Mouse (Mus musculus) urinary bladder, adult 2 months (tissue): ENCODE data around the gene Mon1b. TPM values are rescaled to one million over a fixed set of nuclear protein-coding genes. Genes with fewer than 3 reads are reported as not detected.

Source experiments
- DNase-seq: peaks from one replicate; pipeline ENCODE4 v3.0.0; 2022; ENCODE audit warnings: low spot score
- polyA plus RNA-seq: library from polyadenylated mRNA; depleted of rRNA; stranded (reverse); fragments of >200 nt; gene quantifications from 2 replicates; pipeline ENCODE4 v1.2.3, GENCODE M21; 2012; rRNA removed

Gene Mon1b
- polyA plus RNA-seq, 1 experiment = 3.9 TPM

DNA sequence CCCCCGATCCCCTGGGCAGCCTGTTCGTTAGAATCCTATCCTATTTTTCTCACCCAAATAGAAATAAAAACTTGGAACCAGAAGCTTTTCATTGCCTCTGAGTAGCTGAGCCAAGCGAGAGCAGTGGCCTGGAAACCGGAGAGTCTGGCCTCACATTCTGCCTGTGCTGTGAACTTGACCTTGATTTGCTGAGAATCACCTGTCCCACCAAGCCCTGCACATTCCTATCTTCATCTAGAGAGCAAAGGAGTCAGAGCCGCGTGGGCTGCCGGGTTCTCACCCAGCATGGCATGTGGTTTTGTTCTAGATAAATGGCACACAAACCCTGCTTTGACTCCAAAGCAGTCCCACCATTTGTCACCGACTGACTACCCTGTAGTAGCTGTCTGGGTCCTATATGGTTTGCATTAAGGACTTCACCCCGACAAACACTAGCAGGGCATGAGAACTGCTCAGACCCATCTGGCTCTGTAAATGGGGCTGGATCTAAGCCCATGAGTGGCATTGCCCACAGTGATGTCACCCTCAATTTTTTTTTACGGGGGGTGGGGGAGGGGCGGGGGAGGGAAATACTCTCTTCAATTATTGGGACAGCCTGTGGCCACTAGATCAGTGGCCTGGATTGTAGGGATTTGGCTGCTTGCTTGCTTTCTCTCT is 37.3 kb downstream of the Mon1b start:
- DNase-seq = no peak

DNA sequence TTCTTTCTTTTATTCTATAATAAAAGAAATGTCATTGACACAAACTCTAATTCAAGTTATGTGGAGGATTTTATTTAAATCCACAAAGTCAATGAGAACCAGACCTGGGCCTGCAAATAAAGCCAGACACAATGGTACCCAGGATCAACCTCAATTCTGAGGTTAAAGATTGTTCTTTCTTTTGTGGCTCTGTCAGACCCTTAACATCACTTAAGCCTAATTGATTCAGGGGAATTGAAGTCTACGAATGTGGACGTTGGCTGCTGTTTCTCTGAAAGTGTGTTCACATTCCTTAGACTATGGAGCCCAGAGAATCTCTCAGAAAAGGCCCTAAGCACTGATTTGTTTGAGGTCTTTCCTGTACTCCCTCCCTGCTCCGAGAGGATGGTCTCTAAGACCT is 37.9 kb downstream of the Mon1b start:
- DNase-seq = no peak

DNA sequence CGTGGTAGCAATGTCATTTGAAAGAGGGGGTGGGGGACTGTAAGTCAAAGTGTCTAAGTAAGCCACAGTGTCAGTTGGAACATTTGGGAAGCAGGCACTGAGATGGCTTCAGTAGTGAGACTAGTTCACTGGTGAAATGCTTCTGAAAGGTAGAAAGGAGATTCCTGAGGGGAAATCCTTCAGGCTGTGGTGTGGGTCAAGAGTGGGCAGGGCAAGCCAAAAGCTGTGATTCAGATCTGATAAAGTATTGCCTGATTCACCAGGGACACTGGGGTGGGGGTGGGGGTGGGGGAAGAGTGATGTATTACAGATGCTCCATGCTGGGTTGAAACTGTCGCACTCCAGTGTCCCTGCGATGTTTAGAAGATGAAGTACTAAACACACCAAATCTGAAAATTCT is 39.2 kb downstream of the Mon1b start:
- no peak for DNase-seq

DNA sequence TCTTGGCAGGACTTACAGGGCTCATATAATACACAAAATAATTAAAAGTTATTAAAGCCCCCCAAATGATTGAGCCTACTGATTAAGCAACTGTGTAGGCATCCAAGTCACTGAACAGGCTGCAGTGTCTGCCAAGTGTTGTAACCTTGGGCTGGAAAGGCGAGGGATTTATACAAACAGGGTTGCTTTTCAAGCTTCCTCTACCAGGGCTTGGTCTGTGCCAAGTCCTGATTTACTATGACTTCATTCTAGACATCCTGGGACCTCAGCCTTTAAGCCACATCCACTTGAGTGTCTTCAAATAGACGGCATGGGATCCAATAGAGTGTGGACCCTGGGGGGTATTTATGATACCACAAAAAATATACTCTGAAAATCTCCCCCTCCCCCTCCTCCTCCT is 39.9 kb downstream of the Mon1b start:
- DNase-seq = no peak

DNA sequence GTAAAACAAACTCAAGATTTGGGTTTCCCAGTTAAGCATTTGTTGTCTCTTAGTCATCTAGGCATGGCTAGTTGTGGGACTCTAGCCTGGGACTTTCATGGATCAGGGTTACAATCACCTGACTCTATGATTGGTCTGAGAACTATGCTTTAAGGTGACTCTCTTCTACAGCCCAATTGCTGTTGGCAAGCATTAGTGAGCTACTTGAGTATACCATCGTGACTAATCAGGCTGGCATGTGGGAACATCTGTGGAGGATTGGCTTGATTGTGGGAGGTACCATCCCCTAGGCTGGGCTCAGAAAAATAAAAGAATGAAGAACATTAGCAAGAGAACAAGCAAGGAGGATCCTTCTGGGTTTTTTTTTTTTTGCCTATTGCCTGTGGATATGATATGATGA is 41.4 kb downstream of the Mon1b start:
- DNase-seq = no peak

DNA sequence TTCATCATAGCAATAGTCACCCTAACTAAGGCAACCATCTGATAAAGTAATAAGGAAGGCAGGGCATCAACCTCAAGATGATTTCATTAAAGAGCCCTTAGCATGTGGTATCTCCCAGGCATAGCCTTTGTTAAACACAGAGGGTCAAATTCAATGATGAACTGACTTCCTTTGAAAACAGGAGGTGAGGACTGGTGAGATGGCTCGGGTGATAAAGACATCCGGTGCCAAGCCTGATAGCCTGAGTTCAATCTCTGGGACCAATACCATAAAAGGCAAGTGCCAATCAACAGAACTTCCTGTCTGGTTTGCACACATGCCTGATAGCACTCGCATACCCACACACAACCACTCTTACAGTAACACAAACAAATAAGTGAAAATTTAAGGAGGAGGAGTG is 44.0 kb downstream of the Mon1b start:
- no peak for DNase-seq

DNA sequence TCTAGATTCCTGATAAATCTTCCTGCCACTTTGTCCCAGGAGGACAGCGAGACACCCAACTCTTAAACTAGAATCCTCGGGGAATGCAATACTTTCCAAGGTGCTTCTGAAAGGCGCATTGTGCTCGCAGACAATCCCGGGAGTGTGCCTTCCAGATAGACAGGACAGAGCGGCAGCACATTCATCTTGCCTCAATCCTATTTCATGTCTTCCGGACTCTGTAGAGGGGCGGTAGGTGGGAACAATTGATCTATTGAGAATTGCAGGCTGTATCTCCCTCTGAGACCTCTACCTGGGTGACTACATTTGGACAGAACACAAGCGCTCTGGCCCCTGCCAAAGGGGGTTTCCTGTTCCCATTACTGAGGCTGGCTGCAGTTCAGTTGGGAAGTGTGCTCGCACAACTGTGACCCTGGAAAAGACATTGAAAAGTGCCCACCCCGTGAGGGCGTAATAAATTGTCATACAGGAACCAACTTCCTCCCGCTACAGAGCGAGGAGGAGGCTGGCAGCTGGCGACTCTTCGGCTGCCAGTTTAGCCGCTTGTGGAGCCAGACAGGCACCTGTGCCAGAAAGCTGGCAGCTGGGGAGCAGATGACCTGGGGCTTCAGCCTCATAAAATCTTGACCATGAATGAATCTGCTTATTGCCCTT is 52.6 kb downstream of the Mon1b start:
- DNase-seq = no peak

DNA sequence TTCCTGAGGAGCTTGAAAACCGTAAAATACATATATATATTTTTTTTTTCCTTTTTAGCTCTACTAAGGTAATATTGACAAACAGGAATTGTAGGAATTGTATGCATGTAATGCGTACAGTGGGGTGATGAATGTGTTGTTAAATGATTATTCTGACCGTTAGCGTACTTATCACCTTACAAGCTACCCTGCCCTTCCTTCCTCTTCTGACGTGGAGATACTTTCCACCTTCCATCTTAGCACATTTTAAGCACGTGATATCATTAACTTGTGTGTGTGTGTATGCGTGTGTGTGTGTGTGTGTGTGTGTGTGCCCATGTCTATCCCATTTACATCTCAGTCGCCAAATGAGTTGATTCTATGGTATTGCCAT is 53.1 kb downstream of the Mon1b start:
- no peak for DNase-seq

DNA sequence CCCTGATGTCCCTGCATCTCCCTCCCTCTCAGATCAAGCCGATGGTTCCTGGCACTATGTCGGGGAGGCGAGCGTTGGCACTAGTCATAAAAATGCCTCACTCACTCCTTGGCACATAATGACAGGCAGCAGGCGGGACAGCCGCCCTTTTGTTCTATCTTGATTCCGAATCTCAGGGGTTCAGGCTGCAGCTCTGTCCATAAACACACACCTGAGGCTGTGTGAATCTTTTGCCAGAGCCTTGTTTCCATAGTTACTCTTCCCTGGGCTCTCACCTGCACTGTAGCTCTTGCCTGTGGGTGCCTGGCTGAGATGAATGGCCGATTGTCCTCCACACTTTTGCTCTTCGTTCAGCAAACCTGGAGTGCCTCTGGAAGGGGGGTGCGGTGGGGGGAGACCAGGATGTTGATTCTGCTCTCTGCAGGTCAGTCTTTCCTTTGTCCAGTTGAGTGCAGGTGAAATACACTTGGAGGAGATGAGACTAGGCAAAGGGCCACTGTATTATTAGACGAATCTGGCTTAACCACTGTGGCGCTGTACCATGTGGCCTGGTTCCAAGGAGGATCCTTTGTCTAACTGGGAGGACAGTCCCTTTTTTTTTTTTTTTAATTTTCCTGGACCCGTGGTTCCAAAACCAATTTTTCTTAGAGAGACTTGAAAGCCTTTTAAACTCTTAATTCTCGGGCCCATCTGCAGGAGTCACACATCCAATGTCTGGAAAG is 56.4 kb downstream of the Mon1b start:
- no peak for DNase-seq

Other genes with a start within 250 kb of the Mon1b start
- 0.21 and 0.25 TPM in 2 replicates for gene Syce1l, start 7.6 kb downstream of the Mon1b start, polyA plus RNA-seq
- 0.25 and 0.43 TPM in 2 replicates for gene Adamts18, start 213.2 kb downstream of the Mon1b start, polyA plus RNA-seq